Mouse (Mus musculus): ENCODE measurements around the gene Syt1.

Gene Syt1

GRCm38 (mm10) chr10:108652066-108652465 is 358.7 kb downstream of the Syt1 start:
- no peak for DNase-seq (ENCODE audit: low read depth, low spot score)

DNA sequence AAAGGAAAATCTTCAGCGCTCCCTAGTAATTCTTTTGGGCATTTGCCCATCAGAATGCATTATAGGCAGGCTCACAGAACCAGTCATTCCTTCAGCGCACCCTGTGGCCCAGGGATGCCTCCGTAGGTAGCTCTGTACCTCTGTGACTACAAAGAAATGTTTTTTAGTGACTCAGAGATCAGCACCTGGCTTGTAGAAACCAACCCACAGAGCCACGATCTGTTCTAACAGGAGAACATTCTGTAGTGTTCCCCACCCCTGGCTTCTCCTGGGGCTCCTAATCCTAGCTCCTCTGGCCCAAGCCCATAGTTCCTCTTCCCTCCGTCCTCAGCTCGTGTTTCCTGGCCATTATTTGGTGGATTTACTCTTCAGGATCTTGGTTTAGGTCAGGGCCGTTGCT is 361.6 kb downstream of the Syt1 start:
- DNase-seq (ENCODE audit: low read depth, low spot score), result no peak

DNA sequence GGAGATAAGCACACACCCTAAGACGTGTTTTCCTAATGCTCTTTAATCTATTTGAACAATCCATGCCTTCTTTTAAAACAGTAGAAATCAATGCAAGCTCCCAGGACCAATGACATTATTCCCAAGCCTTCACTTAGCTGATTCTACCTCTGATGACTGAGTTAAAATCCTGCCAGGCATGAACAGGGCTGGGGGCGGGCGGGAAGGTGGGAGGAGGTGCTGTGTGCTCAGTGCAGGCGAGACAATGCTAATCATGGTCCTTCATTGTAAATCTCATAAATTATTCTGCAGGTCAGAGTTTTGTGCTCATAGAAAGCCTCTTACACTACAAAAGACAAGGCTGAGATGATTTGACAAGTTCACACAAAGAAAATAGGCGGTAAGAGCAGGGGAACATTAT is 366.9 kb downstream of the Syt1 start:
- DNase-seq (ENCODE audit: low read depth, low spot score), result no peak

- no peak for DNase-seq (ENCODE audit: low read depth, low spot score)
Measured at GRCm38 (mm10) chr10:108638095-108638494, 372.7 kb downstream of the Syt1 start.

DNA sequence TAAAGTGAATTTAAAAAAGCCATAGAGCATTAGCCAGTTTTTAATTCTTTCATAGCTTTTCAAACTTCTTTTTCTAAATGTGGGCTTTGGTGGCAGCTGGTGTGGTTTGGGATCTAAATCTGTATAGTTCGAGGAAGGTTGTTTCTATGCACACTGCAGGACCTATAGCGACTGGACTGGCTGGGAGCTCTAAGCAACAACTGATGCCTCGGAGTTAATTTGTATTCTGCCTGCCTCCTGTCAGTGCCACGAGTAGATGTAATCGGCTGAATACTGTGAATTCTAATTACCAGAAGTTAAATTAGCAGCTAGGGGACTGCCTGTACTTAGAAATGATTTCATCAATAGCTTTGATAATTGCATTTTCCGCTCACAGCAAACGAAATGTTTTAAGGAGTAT is 374.7 kb downstream of the Syt1 start:
- DNase-seq (ENCODE audit: low read depth, low spot score), result no peak

DNA sequence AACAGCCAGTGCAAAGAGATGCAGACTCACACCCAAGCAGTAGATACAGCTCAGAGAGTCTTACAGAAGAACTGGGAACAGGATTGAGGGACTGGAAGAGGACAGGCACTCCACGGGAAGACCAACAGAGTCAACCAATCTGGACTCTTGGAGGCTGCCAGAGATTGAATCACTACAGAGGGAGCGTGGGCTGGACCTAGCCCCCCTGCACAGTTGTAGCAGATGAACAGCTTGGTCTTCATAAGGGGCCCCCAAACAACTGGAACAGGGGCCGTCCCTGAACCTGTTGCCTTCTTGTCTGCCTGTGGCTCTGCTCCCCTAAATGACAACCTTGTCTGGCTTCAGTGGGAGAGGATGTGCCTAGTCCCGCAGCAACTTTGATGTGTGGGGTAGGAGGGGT is 375.2 kb downstream of the Syt1 start:
- DNase-seq (ENCODE audit: low read depth, low spot score), result no peak

DNA sequence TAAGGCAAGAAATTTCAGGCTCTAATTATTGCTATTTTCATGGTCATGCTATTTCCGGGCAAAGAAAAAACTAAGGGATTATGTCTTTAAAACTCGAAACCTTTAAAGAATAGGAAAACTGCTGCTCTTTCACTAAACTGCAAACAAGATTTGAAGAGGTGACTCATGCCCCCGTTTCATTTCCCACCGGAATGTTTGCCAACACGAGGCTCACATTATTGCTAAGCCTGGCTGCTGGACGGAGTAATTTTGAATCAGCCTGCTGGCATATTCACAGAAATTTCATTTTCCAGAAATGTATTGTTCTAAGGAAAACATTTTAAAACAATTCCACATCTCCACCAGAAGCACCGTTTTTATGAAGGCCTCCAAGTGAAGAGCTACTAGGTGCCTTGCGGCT is 379.9 kb downstream of the Syt1 start:
- no peak for DNase-seq (ENCODE audit: low read depth, low spot score)

GRCm38 (mm10) chr10:108626404-108626803 is 384.4 kb downstream of the Syt1 start:
- DNase-seq (ENCODE audit: low read depth, low spot score), result no peak

- no peak for DNase-seq (ENCODE audit: low read depth, low spot score)
Measured at GRCm38 (mm10) chr10:108623002-108623401, 387.8 kb downstream of the Syt1 start.

GRCm38 (mm10) chr10:108619861-108620260 is 390.9 kb downstream of the Syt1 start:
- DNase-seq (ENCODE audit: low read depth, low spot score), result no peak

DNA sequence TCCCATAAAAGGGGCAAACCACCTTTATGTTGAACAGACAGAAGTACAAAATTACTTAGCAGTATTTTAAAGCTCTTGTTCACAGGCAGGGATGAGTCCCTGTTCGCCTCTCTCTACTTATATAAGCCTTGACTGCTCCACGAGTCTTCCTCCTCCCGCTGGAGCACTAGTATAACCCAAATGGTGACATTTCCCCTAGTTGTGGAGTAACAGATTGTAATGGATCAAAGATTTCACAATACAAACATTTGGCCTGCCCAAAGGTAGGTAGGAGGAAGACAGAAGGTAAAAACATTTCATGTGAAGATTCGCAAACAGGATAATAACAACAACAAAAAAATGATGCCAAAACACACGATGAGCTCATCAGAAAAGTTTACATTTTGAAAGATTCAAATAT is 391.6 kb downstream of the Syt1 start:
- DNase-seq (ENCODE audit: low read depth, low spot score), result no peak

DNA sequence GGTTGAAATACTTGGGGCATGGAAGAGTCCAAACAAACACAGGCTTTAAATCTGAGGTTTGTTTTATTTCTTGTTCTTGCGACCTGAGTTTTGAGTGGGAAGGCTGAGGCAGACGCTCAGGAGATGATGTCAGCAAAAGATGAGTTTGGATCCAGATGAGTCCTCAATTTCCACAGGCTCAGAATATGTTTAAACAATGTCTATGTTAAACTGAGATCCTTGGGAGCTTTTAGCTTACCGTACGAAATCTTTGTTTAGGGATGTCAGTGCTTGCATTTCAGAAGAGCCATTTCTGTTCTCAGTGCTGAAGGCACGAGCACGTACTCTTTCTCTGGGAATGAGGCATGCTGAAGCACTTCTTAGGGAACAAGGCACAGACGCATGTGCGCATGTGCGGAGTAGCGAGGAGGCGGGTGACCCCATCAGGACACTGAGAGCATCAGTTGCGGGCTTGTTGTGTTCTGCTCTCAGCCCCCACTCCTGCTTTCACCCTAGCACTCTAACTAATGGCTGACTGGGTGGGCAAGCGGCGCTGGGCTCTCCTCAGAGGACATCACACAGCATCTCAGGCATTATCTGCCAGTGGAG is 400.6 kb downstream of the Syt1 start:
- no peak for DNase-seq (ENCODE audit: low read depth, low spot score)

- DNase-seq (ENCODE audit: low read depth, low spot score), result no peak
Measured at GRCm38 (mm10) chr10:108601672-108602412, 408.9 kb downstream of the Syt1 start.

GRCm38 (mm10) chr10:108600693-108601092 is 410.1 kb downstream of the Syt1 start:
- DNase-seq (ENCODE audit: low read depth, low spot score), result no peak

- DNase-seq (ENCODE audit: low read depth, low spot score), result no peak
Measured at GRCm38 (mm10) chr10:108597385-108597784, 413.4 kb downstream of the Syt1 start.

GRCm38 (mm10) chr10:108596162-108596927 is 414.4 kb downstream of the Syt1 start:
- DNase-seq (ENCODE audit: low read depth, low spot score), result no peak

- DNase-seq (ENCODE audit: low read depth, low spot score), result no peak
Measured at GRCm38 (mm10) chr10:108589355-108589754, 421.4 kb downstream of the Syt1 start.

DNA sequence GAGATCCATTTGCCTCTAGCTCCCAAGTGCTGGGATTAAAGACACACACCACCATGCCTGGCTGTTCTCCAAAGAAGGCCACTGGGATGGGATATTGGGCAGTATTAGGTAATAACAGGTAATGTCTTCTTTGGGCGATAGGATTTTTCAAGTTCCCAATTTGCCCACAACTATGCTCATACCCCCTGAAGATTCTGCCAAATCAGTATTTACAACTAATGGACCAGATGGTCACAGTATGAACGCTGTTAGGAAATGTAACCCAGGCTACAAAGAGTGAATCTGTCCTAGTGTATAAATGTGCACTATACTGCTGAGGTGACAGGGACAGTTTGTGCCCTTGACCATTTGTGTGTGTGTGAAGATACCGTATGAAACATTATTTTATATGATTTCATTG is 421.9 kb downstream of the Syt1 start:
- no peak for DNase-seq (ENCODE audit: low read depth, low spot score)

GRCm38 (mm10) chr10:108583694-108584093 is 427.1 kb downstream of the Syt1 start:
- DNase-seq (ENCODE audit: low read depth, low spot score), result no peak

GRCm38 (mm10) chr10:108582397-108582730 is 428.4 kb downstream of the Syt1 start:
- no peak for DNase-seq (ENCODE audit: low read depth, low spot score)

- DNase-seq (ENCODE audit: low read depth, low spot score), result no peak
Measured at GRCm38 (mm10) chr10:108581555-108582396, 429.0 kb downstream of the Syt1 start.

All from forelimb bud, embryonic 11.5 days (tissue).